Mouse (Mus musculus): ENCODE measurements at regions not wholly inside any gene's neighbourhood (a gene's known extent, or its start where the extent isn't known, plus 50 kb on each side); places are given as distances from the start of the nearest gene placed in this dataset.

GRCm38 (mm10) chr13:42613326-42613725 lies 67.1 kb upstream of the Phactr1 start:
- no peak for ATAC-seq
- CTCF ChIA-PET: no interaction called here
- POLR2A ChIA-PET: no interaction called here
- no peaks in the 10 kb centered on the region for H3K27me3 ChIP-seq
- TF ChIP-seq CTCF (IDR thresholded peaks at IDR 0.05): no peak
- DNase-seq (ENCODE audit: low read depth, low spot score): no peak
- in situ Hi-C loops (cut with MboI; ENCODE audit: low pct_unique_long_range_greater_than_20kb): no loop called here

- no peaks in the 10 kb centered on the region for H3K27me3 ChIP-seq
- ChIA-PET POLR2A (no interaction called here), CTCF (no interaction called here)
- DNase-seq (ENCODE audit: low read depth, low spot score) (no peak), ATAC-seq (no peak)
- in situ Hi-C loops (cut with MboI; ENCODE audit: low pct_unique_long_range_greater_than_20kb): no loop called here
- TF ChIP-seq CTCF (IDR thresholded peaks at IDR 0.05): no peak
These were observed 64.6 kb upstream of the Phactr1 start for GRCm38 (mm10) chr13:42615826-42616225.

- ChIA-PET CTCF (no interaction called here), POLR2A (no interaction called here)
- DNase-seq (ENCODE audit: low read depth, low spot score) (no peak), ATAC-seq (no peak)
- H3K27me3 ChIP-seq: peaks cover 8% of the 10 kb centered on the region
- no peak for TF ChIP-seq CTCF (IDR thresholded peaks at IDR 0.05)
- in situ Hi-C loops (cut with MboI; ENCODE audit: low pct_unique_long_range_greater_than_20kb): no loop called here
These were observed 63.2 kb upstream of the Phactr1 start for GRCm38 (mm10) chr13:42617225-42617624.

DNA sequence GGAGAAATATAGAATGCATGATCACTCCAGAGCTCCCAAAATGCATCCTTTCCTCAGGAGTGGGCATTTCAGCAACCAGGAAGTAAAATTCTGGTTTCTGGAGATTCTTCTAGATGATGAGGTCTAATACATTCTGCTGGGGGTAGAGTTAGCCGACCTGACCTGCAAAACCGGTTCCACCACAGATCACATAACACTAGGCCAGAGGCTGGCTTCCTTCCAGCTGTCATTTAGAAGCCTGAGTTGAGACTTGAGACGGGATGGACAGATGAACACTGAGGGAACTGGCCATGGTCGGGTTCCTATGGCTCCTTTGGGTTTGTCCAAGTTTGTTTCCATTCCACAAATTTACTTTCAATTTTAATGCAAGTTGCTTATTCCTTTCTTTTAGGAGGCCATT lies 62.6 kb upstream of the Phactr1 start:
- TF ChIP-seq CTCF (IDR thresholded peaks at IDR 0.05): no peak
- DNase-seq (ENCODE audit: low read depth, low spot score): no peak

DNA sequence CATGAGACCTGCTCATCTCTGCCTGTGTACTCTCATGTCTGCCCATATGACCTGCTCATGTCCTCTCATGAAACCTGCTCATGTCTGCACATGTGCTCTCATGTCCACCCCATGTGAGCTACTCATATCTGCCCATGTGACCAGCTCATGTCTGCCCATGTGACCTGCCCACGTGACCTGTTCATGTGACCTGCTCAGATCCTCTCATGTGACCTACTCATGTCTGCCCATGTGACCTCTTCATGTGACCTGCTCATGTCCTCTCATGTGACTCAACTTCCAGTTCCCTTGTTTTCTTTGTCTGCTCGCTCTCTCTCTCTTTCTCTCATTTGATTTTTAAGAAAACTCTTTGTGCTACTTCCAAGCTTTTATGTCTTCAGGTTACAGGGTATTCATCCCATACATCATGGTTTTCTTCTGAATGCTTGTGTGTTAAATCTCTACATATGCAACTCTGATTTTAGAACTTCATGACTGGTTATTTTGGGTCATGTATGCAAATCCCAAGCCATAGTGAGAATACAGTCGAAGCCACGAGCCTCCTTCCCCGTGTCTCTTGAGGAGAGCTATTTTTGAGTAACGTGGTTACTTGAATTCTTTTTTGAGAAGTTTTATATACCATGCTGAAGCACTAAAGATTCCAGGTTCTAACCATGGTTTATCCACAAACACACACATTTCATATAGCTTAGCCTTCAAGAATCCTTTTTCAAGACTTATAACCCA lies 60.7 kb upstream of the Phactr1 start:
- POLR2A ChIA-PET: no interaction called here

More for the DNA sequence above, 62.6 kb upstream of the Phactr1 start:
- peaks cover 10% of the 10 kb centered on the region for H3K27me3 ChIP-seq
- ChIA-PET CTCF (no interaction called here), POLR2A (no interaction called here)
- ATAC-seq: no peak
- in situ Hi-C loops (cut with MboI; ENCODE audit: low pct_unique_long_range_greater_than_20kb): no loop called here

GRCm38 (mm10) chr13:42623491-42623890 lies 56.9 kb upstream of the Phactr1 start:
- in situ Hi-C loops (cut with MboI; ENCODE audit: low pct_unique_long_range_greater_than_20kb): loop anchor here (5.0 kb wide), 1 partner anchor 164 kb away; no protein-coding TSS in a partner anchor
- TF ChIP-seq CTCF (IDR thresholded peaks at IDR 0.05): peak; percentile 81
- no peak for DNase-seq (ENCODE audit: low read depth, low spot score)
- ChIA-PET CTCF (interaction anchor here (1.1 to 1.6 kb wide), 4 partner anchors 35 to 199 kb away, joined by 3 to 7 read pairs (median 4); no protein-coding TSS in a partner anchor), POLR2A (no interaction called here)
- H3K27me3 ChIP-seq: peaks cover 14% of the 10 kb centered on the region
- ATAC-seq: no peak

More for the DNA sequence above, 60.7 kb upstream of the Phactr1 start:
- H3K27me3 ChIP-seq: peaks cover 14% of the 10 kb centered on the region
- DNase-seq (ENCODE audit: low read depth, low spot score) (no peak), ATAC-seq (no peak)
- no peak for TF ChIP-seq CTCF (IDR thresholded peaks at IDR 0.05)
- CTCF ChIA-PET: no interaction called here
- in situ Hi-C loops (cut with MboI; ENCODE audit: low pct_unique_long_range_greater_than_20kb): loop anchor here (5.0 kb wide), 1 partner anchor 168 kb away; no protein-coding TSS in a partner anchor
